Mouse (Mus musculus): Measurements from ENCODE around the gene Nfatc2. TPM values are rescaled to one million over a fixed set of nuclear protein-coding genes. Genes with fewer than 3 reads are reported as not detected.

Nfatc2 gene
- polyA plus RNA-seq, 1 experiment from 2014 or later: 9.7 TPM

- Histone ChIP-seq H3K4me2 (no peak overlapping the region), H3K4me3 (no peak overlapping the region), H3K9ac (no peak overlapping the region), H3K27me3 (no peaks in the 10 kb centered on the region), H3K9me3 (replicated peaks) (no peaks in the 10 kb centered on the region), H3K27ac (no peak overlapping the region), H3K36me3 (no peaks in the 10 kb centered on the region), H3K4me1 (replicated peaks) (peaks cover 71% of the 10 kb centered on the region)
- 76% methylated on average over 7 of the region's 7 CpGs for whole genome bisulfite sequencing
- ATAC-seq (replicated peaks; ENCODE audit: insufficient number of reproducible peaks, insufficient read depth, low FRiP score, low read depth): no peak
Measured at GRCm38 (mm10) chr2:168577381-168577780, 24.1 kb downstream of the Nfatc2 start.

DNA sequence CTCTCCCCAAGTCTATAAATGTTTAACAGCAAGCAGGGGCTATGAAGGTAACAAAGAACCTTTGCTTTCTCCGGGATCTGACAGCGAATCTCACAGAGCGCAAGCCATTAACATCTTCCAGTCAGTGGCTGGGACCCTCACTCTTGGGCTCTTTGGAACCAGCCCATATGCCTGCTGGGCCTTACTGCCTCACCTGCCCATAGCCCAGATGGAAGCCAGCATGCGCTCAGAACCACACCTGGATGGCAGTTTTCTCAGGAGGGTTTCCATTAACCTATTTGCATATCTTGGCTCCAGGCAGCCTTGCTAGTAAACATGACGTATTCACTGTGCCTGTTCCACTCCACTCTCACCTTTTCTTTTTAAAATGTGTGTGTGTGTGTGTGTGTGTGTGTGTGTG lies 25.6 kb downstream of the Nfatc2 start:
- Histone ChIP-seq H3K4me1 (replicated peaks) (peaks cover 63% of the 10 kb centered on the region), H3K4me3 (no peak overlapping the region), H3K27me3 (no peaks in the 10 kb centered on the region), H3K27ac (no peak overlapping the region), H3K4me2 (no peak overlapping the region), H3K36me3 (peaks cover 4% of the 10 kb centered on the region; the same call in 1 of the 2 replicates), H3K9me3 (replicated peaks) (no peaks in the 10 kb centered on the region), H3K9ac (no peak overlapping the region)
- no peak for ATAC-seq (replicated peaks; ENCODE audit: insufficient number of reproducible peaks, insufficient read depth, low FRiP score, low read depth)
- WGBS: 91% methylated on average over 5 of the region's 5 CpGs

GRCm38 (mm10) chr2:168574934-168575333 lies 26.5 kb downstream of the Nfatc2 start:
- no peaks in the 10 kb centered on the region for H3K9me3 ChIP-seq (replicated peaks)
- no peak overlapping the region for H3K4me3 ChIP-seq
- ATAC-seq (replicated peaks; ENCODE audit: insufficient number of reproducible peaks, insufficient read depth, low FRiP score, low read depth): no peak
- H3K36me3 ChIP-seq: peaks cover 13% of the 10 kb centered on the region
- no peak overlapping the region for H3K4me2 ChIP-seq
- no peaks in the 10 kb centered on the region for H3K27me3 ChIP-seq
- 48% methylated on average over 10 of the region's 10 CpGs for WGBS
- peak overlapping the region; percentile 59 for H3K27ac ChIP-seq
- 0 out of 2 replicates have a peak overlapping the region, but pooled peaks have one; percentile 13 for H3K9ac ChIP-seq
- peaks cover 54% of the 10 kb centered on the region for H3K4me1 ChIP-seq (replicated peaks)

DNA sequence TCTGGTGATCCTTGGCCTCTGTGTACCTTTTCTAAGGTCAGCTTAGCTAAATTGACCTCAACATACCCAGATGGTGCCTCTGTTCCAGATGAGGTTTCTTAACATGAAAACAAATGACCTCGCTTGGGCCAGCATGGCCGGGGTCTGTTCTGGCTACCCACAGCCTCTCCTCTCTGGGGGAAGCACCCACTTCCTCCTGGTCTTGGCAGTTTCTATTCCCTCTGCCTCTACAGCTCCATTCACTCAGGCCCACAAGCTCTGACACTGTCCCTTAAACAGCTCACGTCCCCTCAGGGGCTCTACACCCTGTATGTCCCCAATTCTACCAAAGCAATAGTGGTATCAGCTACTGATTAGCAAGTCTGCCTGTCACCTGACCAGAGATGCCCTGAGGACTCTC lies 27.6 kb downstream of the Nfatc2 start:
- Histone ChIP-seq H3K9ac (no peak overlapping the region), H3K9me3 (replicated peaks) (no peaks in the 10 kb centered on the region), H3K36me3 (peaks cover 15% of the 10 kb centered on the region), H3K27me3 (no peaks in the 10 kb centered on the region), H3K4me2 (no peak overlapping the region), H3K27ac (0 out of 2 replicates have a peak overlapping the region, but pooled peaks have one; percentile 59), H3K4me1 (replicated peaks) (peaks cover 43% of the 10 kb centered on the region), H3K4me3 (no peak overlapping the region)
- no peak for ATAC-seq (replicated peaks; ENCODE audit: insufficient number of reproducible peaks, insufficient read depth, low FRiP score, low read depth)
- WGBS: 74% methylated on average over 3 of the region's 3 CpGs

- peaks cover 30% of the 10 kb centered on the region for H3K36me3 ChIP-seq
- no peaks in the 10 kb centered on the region for H3K27me3 ChIP-seq
- H3K4me3 ChIP-seq: no peak overlapping the region
- no peak overlapping the region for H3K4me2 ChIP-seq
- H3K27ac ChIP-seq: no peak overlapping the region
- no peak for ATAC-seq (replicated peaks; ENCODE audit: insufficient number of reproducible peaks, insufficient read depth, low FRiP score, low read depth)
- H3K9ac ChIP-seq: no peak overlapping the region
- H3K4me1 ChIP-seq (replicated peaks): peaks cover 25% of the 10 kb centered on the region
- 93% methylated on average over 32 of the region's 32 CpGs for WGBS
- no peaks in the 10 kb centered on the region for H3K9me3 ChIP-seq (replicated peaks)
Measured at GRCm38 (mm10) chr2:168571241-168571640, 30.2 kb downstream of the Nfatc2 start.

GRCm38 (mm10) chr2:168565538-168566253 lies 35.8 kb downstream of the Nfatc2 start:
- no peak overlapping the region for H3K9ac ChIP-seq
- H3K27me3 ChIP-seq: peaks cover 8% of the 10 kb centered on the region; the same call in 1 of the 2 replicates
- peaks cover 25% of the 10 kb centered on the region for H3K36me3 ChIP-seq
- H3K4me2 ChIP-seq: no peak overlapping the region
- peaks cover 45% of the 10 kb centered on the region for H3K4me1 ChIP-seq (replicated peaks)
- H3K9me3 ChIP-seq (replicated peaks): no peaks in the 10 kb centered on the region
- H3K27ac ChIP-seq: peak overlapping the region; percentile 33
- H3K4me3 ChIP-seq: no peak overlapping the region
- 66% methylated on average over 19 of the region's 19 CpGs for WGBS
- no peak for ATAC-seq (replicated peaks; ENCODE audit: insufficient number of reproducible peaks, insufficient read depth, low FRiP score, low read depth)

GRCm38 (mm10) chr2:168563184-168563583 lies 38.3 kb downstream of the Nfatc2 start:
- no peak for ATAC-seq (replicated peaks; ENCODE audit: insufficient number of reproducible peaks, insufficient read depth, low FRiP score, low read depth)
- WGBS: 26% methylated on average over 12 of the region's 12 CpGs
- Histone ChIP-seq H3K9ac (peak overlapping the region; percentile 23; the same call in 1 of the 2 replicates), H3K4me2 (0 out of 2 replicates have a peak overlapping the region, but pooled peaks have one; percentile 25), H3K4me3 (no peak overlapping the region), H3K27ac (no peak overlapping the region; the same call in 1 of the 2 replicates), H3K36me3 (peaks cover 12% of the 10 kb centered on the region), H3K27me3 (peaks cover 8% of the 10 kb centered on the region; the same call in 1 of the 2 replicates), H3K9me3 (replicated peaks) (no peaks in the 10 kb centered on the region), H3K4me1 (replicated peaks) (peaks cover 45% of the 10 kb centered on the region)

DNA sequence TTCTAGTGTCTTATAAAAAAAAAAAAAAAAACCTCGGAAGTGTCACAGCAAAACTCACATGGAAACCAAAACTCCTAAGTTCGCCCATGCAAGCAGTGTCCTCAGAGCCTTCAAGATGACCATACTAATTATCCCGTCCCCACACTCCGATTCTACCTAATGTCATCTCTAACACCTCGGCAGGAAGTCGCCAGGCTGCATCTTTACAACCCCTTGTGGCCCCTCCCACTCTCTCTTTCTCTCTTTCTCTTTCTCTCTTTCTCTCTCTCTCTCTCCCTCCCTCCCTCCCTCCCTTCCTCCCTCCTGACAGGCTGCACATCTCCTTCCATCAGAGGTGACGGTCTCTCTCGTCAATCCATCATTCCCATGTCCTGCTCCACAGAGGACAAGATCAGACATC lies 44.4 kb downstream of the Nfatc2 start:
- no peaks in the 10 kb centered on the region for H3K9me3 ChIP-seq (replicated peaks)
- H3K4me3 ChIP-seq: no peak overlapping the region
- H3K27ac ChIP-seq: 0 out of 2 replicates have a peak overlapping the region, but pooled peaks have one; percentile 55
- H3K36me3 ChIP-seq: no peaks in the 10 kb centered on the region
- H3K9ac ChIP-seq: no peak overlapping the region
- H3K27me3 ChIP-seq: peaks cover 7% of the 10 kb centered on the region; the same call in 1 of the 2 replicates
- H3K4me1 ChIP-seq (replicated peaks): peaks cover 64% of the 10 kb centered on the region
- no peak overlapping the region for H3K4me2 ChIP-seq
- no peak for ATAC-seq (replicated peaks; ENCODE audit: insufficient number of reproducible peaks, insufficient read depth, low FRiP score, low read depth)
- WGBS: 65% methylated on average over 8 of the region's 8 CpGs

GRCm38 (mm10) chr2:168555897-168556670 lies 45.4 kb downstream of the Nfatc2 start:
- WGBS: 39% methylated on average over 23 of the region's 23 CpGs
- H3K36me3 ChIP-seq: no peaks in the 10 kb centered on the region
- no peak overlapping the region for H3K4me3 ChIP-seq
- peaks cover 69% of the 10 kb centered on the region for H3K4me1 ChIP-seq (replicated peaks)
- H3K9ac ChIP-seq: 0 out of 2 replicates have a peak overlapping the region, but pooled peaks have one; percentile 19
- ATAC-seq (replicated peaks; ENCODE audit: insufficient number of reproducible peaks, insufficient read depth, low FRiP score, low read depth): no peak
- H3K9me3 ChIP-seq (replicated peaks): no peaks in the 10 kb centered on the region
- 0 out of 2 replicates have a peak, but pooled peaks cover 1% of the 10 kb centered on the region for H3K27me3 ChIP-seq
- peak overlapping the region; percentile 55 for H3K27ac ChIP-seq
- H3K4me2 ChIP-seq: peak overlapping the region; percentile 38

DNA sequence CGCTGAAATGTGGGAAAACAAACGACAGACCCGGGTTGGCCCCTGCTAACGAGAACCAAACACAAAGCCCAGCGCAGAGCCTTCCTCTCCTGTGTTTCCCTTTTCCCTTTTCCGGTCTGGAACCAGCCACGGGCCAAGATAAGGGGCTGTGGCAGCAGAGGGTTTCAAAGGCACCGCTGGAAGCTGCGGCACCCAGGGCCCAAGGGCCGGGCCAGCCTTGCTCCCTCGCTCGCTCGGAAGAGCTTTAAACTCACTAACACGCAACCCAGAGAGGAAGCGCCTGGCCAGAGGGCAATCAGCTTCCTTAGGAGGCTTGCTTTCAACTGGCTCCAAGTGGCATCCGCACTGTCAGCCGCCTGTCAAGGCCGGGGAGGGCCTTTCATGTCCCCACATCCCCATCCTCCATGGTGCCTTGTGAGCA lies 47.9 kb downstream of the Nfatc2 start:
- H3K4me2 ChIP-seq: peak overlapping the region; percentile 23; the same call in 1 of the 2 replicates
- no peaks in the 10 kb centered on the region for H3K27me3 ChIP-seq
- no peak overlapping the region for H3K4me3 ChIP-seq
- H3K9ac ChIP-seq: peak overlapping the region; percentile 30; the same call in 1 of the 2 replicates
- WGBS: 20% methylated on average over 18 of the region's 18 CpGs
- peaks cover 89% of the 10 kb centered on the region for H3K4me1 ChIP-seq (replicated peaks)
- peak overlapping the region; percentile 28 for H3K27ac ChIP-seq
- no peaks in the 10 kb centered on the region for H3K9me3 ChIP-seq (replicated peaks)
- H3K36me3 ChIP-seq: no peaks in the 10 kb centered on the region
- ATAC-seq (replicated peaks; ENCODE audit: insufficient number of reproducible peaks, insufficient read depth, low FRiP score, low read depth): peak; percentile 29; the same call in 1 of the 2 replicates

DNA sequence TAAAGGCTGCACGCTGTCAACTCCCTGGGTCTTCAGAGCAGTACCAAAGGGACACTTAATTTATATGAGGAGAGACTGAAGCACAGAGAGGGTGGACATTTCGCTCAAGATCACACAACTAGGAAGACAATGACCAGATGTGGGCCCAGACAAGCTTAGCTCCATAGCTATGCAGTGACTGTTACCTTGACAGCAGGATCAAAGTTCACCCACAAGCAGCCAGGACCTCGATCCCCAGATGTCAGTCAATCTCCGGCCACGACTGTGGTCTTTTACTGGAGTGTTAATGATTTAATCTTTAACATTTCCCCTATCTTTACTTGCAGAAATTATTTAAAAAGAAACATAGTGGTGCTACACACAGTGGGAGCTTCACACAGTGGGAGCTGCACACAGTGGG lies 49.1 kb downstream of the Nfatc2 start:
- Histone ChIP-seq H3K4me2 (no peak overlapping the region), H3K27ac (no peak overlapping the region), H3K4me1 (replicated peaks) (peaks cover 91% of the 10 kb centered on the region), H3K4me3 (no peak overlapping the region), H3K9me3 (replicated peaks) (no peaks in the 10 kb centered on the region), H3K36me3 (no peaks in the 10 kb centered on the region), H3K9ac (no peak overlapping the region), H3K27me3 (no peaks in the 10 kb centered on the region)
- WGBS: 56% methylated on average over 5 of the region's 5 CpGs
- no peak for ATAC-seq (replicated peaks; ENCODE audit: insufficient number of reproducible peaks, insufficient read depth, low FRiP score, low read depth)
